Mouse (Mus musculus) left cerebral cortex, postnatal 25 days (tissue): ENCODE data around the gene Itpk1. TPM values are rescaled to one million over a fixed set of nuclear protein-coding genes. Genes with fewer than 3 reads are reported as not detected.

Source experiments
- DNase-seq, 2 experiments: peaks; one replicate each; pipeline ENCODE4 v3.0.0; 2022; ENCODE audit warnings: low spot score in 2 of 2, mixed read lengths in 1 of 2
- intact Hi-C: fragments of 180-260 bp; cut with DNase I; formaldehyde crosslinking; loops from one replicate; pipeline ENCODE4 v1.15.1; 2025
- total RNA-seq, 2 experiments: library from RNA; stranded (reverse); gene quantifications; 2 replicates each; pipeline ENCODE4 v1.2.3; 2021

The Itpk1 gene
- total RNA-seq, 2 experiments from 2014 or later: 63.9 to 70.2 TPM

DNA sequence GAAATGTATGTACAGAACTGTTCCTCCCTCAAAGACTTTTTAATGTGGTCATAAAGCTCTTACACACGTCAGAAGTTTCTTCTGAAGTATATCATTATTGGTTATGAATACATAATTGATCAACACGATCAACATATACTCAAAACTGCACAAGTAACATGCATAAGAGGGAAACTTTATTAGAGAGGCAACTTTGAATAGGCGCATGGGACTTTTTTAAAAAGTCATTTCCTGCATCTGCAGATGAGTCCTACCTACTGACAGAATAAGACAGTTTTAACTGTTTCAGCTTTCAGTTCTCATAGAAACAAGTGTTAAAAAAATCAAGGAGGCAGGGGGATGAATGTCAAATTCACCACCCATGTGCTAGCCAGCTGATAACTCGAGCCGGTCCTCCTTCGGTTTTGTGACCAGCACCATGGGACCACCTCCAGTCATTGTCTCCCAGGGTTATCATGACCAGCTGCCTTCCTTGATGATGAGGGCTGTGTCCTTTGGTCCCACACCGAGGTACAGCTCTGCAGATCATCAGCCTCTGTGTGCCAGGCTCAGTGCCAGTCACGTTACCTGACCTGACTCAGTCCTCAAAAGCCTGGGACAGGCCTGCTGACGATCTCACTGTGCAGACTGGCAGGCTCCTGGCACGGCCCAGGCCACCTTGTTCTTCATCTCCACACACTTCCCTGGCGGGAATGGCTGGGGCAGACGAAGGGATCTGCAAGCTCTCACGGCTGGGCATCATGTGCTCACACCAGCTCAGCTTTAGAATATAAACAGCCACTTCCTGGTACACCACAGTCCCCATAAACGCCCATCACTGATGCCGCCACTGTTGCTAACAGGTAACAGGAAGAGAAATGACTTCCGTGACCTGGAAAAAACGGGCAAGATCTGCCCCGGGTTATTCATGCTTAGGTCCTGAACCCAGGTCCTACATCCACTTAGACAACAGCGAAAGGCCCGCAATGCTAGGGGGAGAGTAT, 31.6 kb downstream of the Itpk1 start:
- DNase-seq: no peak
- intact Hi-C loops: no loop called here

DNA sequence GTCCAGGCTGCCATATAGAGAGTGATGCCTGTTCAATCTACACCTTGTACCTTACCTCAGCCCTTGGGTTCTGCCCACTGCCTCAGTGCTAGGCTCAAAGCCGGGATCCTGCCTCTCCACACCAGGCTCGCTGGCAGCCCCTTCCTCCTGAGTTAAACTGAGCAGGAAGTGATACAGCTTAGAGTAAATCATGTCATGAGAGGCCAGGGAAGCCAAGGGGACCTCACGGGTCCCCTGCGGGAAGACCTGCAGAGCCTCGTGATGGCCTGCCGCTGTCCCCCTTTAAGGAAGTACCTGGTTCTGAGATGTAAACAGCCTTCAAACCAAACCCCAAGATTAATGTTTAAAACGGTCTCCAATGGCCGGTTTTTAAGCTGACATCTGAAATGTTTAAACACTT, 32.6 kb downstream of the Itpk1 start:
- intact Hi-C loops: no loop called here
- DNase-seq: no peak

DNA sequence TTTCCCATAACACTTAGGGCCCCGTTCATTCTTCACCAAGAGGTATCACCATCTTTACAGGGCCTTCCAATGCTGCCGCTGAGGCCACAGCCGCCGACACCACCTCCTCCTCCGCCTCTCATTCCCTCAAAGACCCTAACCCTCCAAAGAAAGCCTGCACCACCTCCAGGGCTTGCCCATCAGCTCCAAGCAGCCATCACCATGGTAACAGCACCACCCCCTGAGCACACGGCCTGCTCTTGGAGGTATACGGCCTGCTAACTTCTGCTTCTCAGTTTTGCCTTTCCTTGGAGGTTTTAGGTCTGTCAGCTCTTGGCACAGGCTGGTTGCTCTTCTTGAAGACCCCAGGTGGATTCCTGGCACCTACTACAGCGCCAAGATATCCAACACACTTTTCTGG, 33.9 kb downstream of the Itpk1 start:
- intact Hi-C loops: no loop called here
- no peak for DNase-seq

DNA sequence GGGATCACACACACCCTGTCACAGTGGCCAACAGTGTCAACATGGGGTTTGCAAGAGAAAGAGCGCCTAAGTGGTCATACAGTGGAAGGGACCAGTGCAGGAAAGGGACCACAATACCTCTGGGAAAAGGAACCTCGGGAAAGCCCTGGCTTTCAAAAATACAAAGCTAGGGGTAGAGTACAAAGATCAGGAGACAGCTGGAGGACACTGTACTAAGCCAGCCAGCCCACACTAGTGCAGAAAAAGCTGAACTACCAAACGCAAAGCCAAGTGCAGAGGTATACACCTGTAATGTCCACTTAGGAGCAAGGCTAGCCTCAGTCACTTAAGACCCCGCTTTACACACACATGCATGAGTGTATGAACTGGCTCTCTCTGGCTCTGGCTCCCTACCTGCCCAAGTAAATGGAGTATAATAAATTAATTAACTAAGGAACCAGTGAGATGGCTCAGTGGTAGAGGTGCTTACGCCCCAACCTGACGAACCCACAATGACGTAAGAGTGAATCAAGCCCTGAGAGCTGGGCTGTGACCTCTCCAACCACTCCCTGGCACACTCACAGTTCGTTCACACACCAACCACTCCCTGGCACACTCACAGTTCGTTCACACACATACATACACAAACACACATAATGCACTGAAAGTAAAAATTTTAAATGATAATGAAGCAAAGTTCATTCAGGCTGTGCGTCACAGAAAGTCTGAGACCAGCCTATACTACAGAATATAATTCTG, 39.1 kb downstream of the Itpk1 start:
- DNase-seq: no peak
- intact Hi-C loops: no loop called here

DNA sequence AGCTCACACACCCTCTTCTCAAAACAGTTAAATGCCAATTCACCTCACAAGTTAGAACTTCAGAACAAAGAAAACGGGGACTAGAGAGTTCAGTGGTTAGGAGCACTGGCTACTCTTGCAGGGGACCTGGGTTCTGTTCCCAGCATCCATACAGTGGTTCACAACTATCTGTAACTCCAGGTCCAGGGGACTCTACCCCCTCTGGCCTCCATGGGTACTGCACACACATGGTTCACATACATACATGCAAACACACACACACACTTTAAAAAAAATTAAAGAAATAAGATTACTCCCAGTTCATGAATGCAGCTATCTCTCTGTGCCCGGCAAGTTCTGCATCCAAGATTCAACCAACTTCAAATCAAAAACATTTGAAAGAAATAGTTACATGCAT, 40.7 kb downstream of the Itpk1 start:
- no peak for DNase-seq
- intact Hi-C loops: no loop called here

DNA sequence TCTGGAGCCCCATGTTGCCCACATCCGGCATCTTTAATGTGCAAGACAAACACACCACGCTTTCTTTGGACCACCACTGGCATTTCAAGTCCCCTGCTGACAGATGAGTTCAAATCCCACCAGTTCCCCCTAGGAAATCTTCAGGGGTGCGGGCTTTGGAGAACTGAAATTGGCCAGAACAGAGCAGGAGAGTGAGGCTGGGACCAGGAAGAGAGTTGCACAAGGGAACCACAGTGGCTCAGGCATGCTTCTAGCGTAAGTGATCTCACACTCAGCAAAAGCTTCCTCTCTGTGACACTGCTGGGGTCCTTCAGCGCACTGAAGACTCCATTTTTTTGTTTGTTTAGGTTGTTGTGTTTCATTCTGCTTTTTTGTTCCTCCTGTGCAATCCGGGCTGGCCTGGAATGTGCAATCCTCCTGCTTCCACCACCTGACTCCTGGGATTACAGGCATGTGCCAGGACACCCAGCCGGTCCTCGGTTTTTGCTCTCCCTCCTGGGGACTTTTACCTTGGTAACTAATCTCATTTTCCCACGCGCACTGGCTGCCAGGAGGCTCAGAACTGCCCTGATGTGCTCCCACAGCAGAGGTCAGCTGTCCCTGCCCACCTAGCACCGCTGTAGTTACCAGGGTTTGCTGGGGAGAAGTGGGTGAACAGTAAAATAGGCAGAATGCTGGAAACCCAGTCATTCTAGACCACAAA, 41.2 kb downstream of the Itpk1 start:
- no peak for DNase-seq
- intact Hi-C loops: no loop called here

DNA sequence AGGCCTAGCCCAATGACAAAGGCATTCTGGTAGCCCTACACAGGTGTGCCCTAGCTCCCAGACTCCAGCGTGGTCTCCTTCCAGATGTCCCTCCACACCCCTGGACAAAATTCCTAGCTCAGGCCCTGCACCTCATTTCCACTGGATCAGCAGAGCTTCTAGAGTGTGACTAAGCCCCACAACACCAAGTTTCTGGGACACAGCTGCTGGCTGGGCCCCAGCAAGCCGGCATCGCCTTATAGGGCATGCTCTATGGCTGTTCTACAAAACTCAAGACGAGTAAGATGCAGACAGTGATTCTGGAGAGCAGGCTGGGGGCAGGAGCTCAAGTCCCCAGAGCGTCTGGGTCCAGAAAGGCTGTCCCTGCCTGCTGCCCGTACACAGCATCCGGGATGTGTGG, 43.0 kb downstream of the Itpk1 start:
- intact Hi-C loops: no loop called here
- peak in 1 of 2 experiments; percentile 73 for DNase-seq

DNA sequence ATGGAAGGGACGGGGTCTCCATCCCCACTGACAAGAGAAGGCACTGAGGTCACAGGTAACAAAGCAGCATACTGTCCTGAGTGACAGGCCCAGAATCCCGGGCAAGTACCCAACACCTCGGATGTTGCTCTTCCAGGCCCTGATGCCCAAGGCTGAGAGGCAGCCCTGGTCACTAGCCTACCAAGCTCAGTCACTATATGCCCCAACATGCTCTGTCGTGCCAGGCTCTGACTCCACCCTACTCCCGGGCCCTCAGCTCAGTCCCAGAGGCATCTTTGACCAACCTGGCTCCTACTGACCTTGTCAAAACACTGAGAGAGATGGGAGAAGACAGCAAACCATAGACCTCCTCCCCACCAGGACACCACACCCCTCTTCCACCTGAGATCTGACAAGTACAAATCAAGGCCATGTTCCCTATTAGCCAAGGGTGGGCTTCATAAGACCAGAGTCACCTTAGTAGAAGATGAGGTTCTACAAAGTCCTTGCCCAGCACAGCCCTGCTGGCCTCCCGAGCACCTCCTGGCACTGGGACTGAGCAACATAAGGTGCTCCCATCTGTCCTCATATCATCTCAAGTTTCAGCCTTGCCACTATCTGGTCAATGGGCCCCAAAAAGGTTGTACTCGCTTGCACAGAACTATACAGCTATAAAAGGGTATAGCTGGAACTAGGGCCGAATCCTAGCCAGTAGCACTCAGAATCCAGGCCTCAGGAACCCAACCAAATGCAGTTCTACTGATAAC, 43.7 kb downstream of the Itpk1 start:
- DNase-seq: no peak
- intact Hi-C loops: no loop called here

DNA sequence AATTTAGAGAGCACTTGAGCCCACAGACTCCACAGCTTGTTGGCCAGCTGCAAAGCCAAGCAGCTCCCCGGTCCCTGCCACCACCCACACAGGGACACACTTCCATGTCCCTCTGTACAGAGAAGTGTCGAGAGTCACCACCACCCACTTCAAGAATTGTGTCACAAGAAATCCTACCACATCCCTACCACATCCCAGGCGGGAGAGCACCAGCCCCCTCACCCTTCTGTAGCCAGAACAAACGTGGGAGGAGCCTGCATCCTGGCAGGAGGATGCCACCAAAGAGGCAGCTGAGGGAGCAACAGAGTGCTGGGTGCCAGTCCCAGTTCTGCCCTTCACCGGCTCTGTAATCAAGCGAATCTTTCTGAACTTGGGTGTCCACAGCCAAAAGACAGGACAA, 51.7 kb downstream of the Itpk1 start:
- peak; percentile 56 to 87 for DNase-seq
- intact Hi-C loops: loop anchor here (1.0 to 2.0 kb wide), 3 partner anchors 44 to 60 kb away; partner anchors contain the start of gene Itpk1

DNA sequence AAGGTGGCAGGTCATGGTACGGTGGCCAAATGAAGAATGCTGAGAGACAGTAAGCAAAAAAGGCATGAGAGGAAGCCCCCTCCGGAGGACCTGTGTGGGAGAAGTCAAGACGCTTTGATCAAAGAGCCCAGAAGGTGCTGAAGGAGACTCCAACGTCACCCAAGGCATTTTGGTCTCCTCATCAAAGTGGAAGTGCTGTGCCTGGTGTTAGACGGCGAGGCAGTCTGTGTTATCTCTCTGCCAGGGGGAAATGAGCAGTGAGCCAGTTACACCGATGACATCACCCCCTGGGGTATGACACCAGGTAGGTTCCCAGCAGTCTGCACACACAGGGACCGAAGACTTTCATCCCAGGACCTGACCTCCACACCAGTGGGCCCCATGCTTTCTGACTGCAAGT, 52.3 kb downstream of the Itpk1 start:
- no peak for DNase-seq
- intact Hi-C loops: loop anchor here (2.0 kb wide), 2 partner anchors 44 to 52 kb away; partner anchors contain the start of gene Itpk1

DNA sequence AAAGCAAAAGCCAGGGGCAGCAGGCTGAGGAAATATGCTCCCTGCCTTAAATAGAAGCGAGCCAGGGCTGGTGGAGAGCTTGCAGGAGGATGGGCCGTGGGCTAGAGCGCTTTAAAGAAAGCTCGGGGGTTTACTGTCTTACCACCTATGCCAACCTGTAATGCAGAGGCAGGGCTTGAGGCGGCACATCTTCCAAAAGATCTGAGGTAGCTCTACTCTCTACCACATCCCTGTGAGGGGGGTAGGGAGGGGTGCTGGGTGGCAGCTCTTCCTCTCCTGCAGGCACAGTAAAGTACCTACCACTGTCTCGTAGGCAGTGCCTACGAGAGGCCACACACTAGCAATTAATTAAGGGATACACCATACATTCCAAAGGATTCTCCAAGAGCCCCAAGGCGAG, 52.9 kb downstream of the Itpk1 start:
- intact Hi-C loops: loop anchor here (2.0 kb wide), 2 partner anchors 45 to 53 kb away; partner anchors contain the start of gene Itpk1
- no peak for DNase-seq

DNA sequence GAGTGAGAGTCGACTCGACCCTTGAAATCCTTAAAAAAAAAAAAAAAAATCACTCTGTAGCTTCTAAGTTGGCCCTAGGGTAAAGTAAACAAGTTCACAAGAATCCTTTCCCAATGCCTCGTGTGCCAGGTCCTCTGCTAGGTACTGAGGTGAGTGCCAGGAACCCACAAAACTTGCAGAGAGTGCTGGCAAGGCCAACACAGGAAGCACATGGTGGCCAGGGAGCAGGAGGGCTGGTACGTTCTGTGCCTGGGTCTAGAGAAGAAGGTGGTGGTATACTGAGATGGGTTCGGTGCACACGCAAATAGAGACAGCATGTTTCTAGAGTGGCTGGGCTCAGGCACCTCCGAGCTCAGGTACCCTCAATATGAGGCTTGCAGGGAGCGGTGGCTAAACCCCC, 53.3 kb downstream of the Itpk1 start:
- no peak for DNase-seq
- intact Hi-C loops: no loop called here

DNA sequence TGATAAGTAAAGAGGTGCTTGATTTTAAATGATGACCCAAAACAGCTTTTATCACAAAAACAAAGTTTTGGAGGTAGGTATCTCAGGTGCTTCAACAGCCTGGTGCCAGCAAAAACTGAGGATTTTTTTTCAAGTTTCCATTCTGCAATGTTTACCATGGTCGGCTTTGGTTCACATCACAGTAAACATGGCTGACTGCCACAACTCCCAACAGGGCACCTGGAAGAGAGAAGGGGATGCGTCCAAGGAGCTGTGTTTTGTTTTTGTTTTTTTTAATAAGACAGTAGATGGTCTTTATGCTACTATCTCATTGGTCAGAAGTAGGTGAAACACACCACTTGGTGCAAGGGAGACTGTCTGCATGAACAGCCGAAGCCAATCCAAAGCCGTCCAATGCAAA, 54.1 kb downstream of the Itpk1 start:
- no peak for DNase-seq
- intact Hi-C loops: no loop called here

DNA sequence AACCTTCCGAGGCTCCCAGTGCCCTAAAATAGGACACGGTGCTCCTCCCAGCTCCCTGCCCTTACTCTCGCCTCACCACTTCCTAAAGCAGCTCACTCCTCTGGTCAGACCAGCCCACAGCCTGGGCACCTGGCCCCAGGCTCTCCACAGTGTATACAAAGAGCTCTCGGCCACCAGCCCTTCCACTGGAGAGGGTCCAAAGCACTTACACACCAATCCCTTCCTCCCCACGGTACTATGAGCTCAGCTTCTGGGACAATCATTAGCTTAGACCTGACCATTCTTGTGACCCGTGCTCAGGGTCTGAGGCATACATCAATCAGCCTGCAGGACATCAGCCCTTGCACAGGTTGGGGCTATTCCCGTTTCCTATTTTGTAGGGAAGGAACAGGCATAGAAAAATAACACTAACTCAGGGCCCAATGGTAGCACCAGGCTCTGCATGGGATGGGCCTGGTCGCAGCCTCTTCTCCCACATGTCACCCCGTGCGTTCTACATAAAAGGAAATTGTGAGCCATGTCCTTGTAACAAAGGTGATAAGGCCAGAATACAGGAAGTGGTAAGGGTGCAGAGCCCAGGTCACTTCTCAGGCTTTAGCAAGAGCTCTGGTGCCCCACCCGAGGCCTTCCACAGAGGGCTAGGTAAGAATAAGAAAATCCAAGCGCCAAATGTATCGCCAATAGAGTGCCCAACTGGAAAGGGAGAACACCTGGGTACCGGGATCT, 56.7 kb downstream of the Itpk1 start:
- intact Hi-C loops: no loop called here
- DNase-seq: no peak

DNA sequence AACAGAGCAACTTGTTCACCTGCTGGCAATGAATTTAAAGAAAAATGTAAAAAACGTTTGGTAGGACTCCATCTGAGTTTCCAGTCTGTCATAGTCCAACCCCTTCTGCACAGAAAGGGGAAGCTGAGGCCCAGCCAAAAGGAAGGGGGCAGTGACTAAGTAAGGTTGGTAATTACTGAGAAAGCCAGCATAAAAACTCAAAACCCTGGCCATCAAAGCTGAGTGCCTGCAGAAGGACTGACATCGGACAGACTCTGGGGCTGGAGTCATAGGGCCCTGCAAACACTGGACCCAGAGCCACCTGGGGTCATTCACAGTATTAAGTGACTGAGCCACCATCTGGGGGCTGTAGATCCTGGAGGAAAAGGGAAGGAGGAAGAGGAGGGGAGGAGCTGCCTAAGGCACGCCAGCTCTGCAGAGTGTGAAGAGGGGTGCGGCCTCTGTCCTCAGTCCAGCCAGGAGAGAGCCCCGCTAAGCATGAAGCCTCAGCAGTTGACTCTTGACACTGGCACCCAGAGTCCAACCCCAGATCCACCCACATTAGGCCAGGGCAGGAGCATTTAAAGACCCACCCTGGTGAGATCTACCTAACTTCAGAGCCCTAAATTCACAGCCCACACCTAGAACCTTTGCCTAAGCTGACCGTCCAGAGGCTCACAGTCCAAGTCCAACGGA, 58.0 kb downstream of the Itpk1 start:
- DNase-seq: no peak
- intact Hi-C loops: no loop called here

DNA sequence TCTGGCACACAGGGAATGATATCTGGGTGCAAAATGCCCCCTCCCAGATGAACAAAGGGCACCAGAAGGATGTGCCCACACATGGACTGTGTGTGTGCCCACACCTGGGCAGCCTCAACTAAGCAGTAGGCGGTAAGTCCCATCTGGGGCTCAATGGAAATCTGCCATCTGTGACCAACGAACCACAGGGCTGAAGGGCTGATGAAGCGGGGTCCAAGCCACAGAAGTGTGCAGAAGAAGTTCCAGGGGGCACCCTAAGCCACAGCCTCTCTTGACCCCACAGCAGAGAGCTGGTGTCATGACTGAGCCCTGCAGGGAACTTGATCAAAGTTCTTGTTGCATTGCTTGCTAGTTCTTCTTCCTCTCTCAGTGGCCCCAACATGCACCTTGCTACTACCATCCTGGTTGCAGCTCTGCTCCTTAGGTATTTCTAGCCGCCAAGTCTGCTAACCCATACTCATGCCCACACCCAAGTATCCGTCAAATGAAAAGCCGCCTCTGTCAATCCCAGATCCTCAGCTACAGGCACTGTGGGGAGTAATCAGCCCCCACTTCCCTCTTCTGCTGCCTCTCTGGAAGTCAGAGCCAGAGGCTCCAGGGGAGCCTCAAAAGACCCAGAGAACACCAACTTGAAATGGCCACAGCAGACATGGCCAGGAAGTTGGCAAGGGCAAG, 58.7 kb downstream of the Itpk1 start:
- DNase-seq: no peak
- intact Hi-C loops: no loop called here

DNA sequence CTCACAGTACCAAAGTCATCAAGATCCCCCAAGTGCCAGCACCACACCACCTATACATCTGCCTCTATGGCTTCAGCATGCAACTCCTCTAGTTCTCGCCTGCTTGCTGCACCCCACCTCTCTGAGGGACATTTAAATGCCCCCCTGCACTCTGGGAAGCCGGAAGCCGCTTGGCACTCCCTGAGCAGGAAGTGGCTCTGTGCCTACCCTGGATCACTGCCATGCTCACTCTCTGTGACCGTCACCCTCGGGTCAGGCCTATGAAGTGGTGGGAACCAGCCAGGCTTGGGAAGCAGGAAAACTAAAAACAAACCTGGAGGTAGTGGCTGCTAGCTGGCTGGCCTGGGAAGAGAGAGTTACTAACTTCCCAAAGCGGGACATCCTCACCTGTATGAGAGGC, 61.4 kb downstream of the Itpk1 start:
- intact Hi-C loops: no loop called here
- DNase-seq: no peak
